Mouse (Mus musculus) liver, adult 2 months (tissue): ENCODE data around the gene Stk4.

Source experiments
- CTCF ChIP-seq: fragments of 200-500 bp; IDR thresholded peaks from 2 replicates; pipeline ENCODE4 v1.5.1; 2011; ENCODE audit warnings: low read depth, low read length, control low read depth
- POLR2A ChIP-seq: fragments of 200-500 bp; IDR thresholded peaks from 2 replicates; pipeline ENCODE4 v1.6.1; 2011; ENCODE audit warnings: low read length, control low read depth; ENCODE audit not compliant: insufficient read depth; ENCODE audit errors: extremely low read depth

DNA sequence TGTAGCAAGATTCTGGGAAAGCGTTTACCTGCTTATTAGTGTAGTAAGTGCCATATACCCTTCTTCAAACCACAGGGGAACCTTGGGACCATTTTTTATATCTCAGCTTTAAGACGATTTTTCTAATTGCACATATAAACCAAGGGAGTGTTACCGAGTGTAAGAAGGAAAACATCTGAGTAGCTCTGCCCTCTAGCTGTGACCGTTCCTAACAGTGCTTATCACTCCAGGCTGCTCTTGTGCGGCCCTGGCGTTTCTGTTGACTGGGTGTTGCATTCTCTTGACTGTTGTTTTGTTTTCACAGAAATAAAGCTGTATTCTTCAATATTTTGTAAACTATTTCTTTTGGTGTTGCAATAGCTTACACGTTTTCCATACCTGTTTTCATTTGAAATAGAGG is 24.0 kb downstream of the Stk4 start:
- TF ChIP-seq CTCF, result no peak
- TF ChIP-seq POLR2A, result no peak
